Mouse (Mus musculus) induced T-regulatory cell, adult 2 months (primary cell): ENCODE measurements around the gene Vmn2r55.
"Not testable (repeated sequence)": the region's sequence is repeated elsewhere in the genome, so short reads cannot be mapped to it uniquely, and the experiment has no call there.

Experiments used
- DNase-seq: peaks from one replicate; pipeline ENCODE4 v3.0.0-alpha.2; 2012; ENCODE audit warnings: low read depth

Gene Vmn2r55

GRCm38 (mm10) chr7:12684903-12685302 lies at the start of gene Vmn2r55:
Vmn2r55 (minus strand) TSS chr7:12685003.
- not testable (repeated sequence) for DNase-seq

- DNase-seq, result not testable (repeated sequence)
Observed at GRCm38 (mm10) chr7:12640219-12640618, 44.6 kb downstream of the Vmn2r55 start, which contains the start of gene Vmn2r54. Vmn2r54 (minus strand) TSS chr7:12640319.

- DNase-seq, result no peak
Observed at GRCm38 (mm10) chr7:12608688-12609087, 76.1 kb downstream of the Vmn2r55 start, which contains the start of gene Vmn2r53. Vmn2r53 (minus strand) TSS chr7:12608788.
